Mouse (Mus musculus) kidney, adult 11 months (tissue): ENCODE data around the gene Gpsm3.
"Not testable (repeated sequence)": the region's sequence is repeated elsewhere in the genome, so short reads cannot be mapped to it uniquely, and the experiment has no call there.

Experiments used
- DNase-seq: peaks from one replicate; pipeline ENCODE4 v3.0.0; 2022

Gene Gpsm3

DNA sequence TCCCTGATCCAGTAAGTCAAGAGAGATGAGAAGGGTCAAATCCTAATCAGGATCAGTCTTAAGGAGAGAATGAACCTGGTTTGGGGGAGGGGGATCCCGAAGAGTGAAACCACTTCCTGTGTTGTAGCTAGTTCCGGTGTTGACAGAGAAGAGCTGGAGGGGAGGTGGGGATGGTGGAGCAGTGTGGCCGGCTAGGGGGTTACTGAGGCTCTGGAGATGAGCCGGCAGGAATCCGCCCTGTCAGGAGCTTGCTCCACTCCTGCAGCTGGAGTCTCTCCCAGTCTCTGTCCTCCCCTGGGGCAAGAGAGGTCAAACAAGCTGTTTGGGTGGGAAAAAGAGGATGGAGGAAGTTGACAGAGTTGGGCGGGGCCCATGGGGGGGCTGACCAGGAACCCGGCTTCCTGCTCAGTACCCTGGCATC lies at the start of gene Gpsm3:
Gene Gpsm3 (plus strand): TSS at position 126 of the 421 bp plus-strand sequence.
- DNase-seq, result peak; percentile 51

DNA sequence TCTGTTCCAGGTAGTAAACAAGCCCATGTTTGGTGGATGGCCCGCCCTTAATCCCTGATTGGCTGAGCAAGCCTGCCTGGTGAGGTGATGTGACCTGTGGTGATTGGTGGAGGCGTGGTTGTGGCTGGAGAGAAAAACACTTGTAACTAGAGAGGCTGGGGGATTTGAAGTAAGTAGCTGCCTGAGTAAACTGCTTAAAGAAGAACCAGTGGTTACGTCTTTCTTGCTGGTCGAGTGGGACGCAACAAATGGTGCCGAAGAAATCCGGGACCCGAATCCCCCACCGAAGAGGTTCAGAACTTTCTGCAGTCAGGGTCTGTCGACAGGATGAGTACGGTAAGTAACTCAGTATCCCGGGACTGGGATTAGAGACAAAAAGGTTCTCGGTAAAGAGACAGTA lies 46.0 kb upstream of the Gpsm3 start:
- DNase-seq, result not testable (repeated sequence)

DNA sequence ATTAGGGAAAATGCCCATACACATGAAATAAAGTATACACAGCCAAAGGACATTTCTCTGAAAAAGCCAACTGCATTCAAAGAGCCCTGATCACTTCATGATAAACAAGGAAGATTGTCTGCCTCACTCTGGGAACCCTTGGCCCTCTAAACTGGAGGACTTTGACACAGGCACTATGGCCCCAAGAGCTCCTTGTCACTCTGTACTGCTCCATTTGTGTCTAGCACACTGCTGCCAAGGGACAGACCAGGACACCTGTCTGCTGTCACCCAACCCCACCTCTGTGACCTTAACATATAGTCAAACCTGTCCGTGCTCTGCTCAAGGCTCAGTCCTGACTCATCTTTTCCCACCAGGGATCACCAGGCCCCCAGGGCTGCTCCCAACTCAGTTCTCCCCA lies 42.8 kb upstream of the Gpsm3 start:
- DNase-seq, result no peak

DNA sequence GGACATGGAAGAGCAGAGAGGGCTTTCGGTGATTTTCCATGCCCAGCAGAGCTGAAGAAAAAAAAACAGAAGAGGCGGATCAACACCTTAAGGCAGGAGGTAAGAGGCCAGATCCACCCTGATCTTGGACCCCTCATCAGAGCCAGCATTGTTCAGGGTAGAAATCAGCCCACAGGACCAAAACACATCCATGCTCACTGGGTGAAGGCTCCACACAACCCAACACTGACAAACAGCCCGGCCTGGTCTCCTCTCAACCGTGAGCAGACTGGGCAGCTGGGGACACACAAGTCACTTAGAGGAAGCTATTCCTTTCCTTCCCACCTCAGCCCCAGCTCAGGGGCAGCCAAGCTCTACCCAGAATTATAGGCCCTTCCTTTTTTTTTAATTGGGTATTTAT lies 42.0 kb upstream of the Gpsm3 start:
- DNase-seq, result no peak

DNA sequence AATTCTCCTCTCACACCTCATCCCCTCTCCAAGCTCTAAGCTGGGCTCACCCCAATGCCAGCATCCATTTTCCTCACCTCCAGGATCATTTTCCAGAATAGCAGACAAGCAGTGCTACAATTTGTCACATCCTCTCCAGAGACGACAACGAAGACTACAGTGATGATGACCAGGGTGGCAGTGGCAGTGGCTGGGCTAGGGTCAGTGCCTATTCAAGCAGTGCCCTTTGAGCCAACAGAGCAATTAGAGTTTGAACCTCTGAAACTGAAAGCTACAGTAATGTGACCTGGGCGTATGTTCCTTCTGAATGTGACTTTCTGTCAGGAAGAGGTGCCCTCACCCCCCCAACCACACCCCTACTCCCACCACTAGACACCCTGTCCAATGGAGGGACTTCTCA lies 40.5 kb upstream of the Gpsm3 start:
- DNase-seq, result no peak

DNA sequence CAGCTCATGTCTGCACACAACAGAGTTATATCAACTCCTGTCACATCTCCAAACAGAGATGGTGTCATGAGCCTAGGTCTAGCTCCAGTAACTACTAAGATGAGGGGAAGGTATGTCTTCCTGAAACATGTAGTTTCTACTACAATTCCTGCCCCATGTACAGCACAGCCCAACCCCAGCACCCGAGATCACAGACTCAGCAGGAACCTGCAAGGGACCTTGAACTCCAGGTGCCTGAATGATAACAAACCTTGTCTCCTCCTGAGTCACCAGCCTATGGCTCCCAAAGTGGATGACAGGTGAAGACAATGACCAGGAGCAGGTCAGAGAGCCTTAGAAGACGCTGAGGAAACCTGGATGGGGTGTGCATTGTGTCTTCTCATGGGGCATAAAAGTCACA lies 39.8 kb upstream of the Gpsm3 start:
- no peak for DNase-seq

DNA sequence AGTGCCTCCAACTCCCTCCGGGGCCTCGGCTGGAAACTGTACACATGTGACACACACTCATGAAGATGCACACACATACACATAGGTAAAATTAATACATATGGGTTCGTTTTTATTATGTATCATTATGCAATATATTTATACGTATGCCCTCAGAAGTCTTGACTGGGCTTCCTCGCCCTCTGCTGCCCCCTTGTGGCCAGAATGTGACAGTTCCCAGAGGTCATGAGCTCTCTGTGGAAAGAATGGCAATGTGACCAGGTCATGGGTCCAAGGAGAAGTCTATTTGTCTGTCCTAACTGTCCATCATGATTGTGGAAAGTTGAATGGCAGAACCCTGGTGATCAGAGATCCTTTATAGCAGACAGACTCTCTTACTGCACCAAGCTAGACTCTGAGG lies 34.1 kb upstream of the Gpsm3 start:
- DNase-seq, result peak; percentile 68

DNA sequence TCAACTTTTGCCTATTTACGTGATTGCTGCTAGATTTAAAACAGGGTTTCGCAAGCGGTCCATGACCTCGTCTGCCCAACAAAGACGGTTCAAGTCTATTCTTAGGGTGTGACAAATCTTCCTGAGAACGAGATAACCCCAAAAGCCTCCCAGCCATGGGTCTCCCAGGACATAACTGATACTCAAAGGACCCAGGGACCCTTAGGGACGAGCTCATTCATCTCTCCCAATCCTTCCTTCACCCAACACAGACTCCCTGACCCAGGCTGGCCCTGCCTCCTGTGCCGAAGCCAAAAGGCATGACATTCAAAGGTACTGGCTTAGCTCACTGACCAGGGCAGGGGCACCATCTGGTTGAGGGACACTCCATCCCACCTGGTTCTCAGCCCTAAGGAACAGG lies 33.2 kb upstream of the Gpsm3 start:
- no peak for DNase-seq

DNA sequence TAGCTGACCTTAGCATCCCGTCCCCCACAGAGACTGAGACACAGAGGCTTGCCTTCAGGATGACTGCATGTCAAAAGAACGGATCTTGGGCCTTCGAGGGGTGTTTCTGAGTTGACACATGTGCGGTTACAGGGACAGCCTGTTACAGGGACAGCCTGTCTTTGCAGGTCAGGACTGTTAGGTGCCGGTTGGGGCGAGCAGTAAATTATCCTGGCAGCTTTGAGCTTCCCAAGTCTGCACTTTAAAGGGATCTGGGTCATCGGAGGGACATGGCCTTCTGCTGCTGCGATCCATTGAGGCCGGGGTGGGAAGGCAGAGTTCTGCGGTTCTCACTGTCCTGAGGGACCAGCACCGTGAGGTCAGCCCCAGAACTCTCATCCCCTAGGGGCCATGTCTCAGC lies 32.2 kb upstream of the Gpsm3 start:
- DNase-seq, result no peak

DNA sequence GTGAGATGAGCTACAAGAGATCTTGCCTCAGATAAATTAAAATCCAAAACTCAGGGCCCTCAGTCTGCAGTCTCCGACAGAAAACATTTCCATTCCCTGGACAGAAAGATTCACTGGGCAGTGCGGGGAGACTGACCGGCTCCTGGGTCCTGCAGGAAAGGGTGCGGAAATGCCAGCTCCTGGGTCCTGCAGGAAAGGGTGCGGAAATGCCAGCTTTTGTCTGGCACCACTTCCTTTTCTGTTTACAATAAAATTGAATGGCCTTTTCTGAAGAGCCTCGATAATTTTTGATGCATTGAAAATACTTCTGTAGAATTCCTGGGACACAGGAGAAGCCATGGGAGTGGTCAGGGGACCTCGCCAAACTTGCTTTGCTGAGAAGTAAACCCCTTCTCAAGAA lies 30.5 kb upstream of the Gpsm3 start:
- no peak for DNase-seq

DNA sequence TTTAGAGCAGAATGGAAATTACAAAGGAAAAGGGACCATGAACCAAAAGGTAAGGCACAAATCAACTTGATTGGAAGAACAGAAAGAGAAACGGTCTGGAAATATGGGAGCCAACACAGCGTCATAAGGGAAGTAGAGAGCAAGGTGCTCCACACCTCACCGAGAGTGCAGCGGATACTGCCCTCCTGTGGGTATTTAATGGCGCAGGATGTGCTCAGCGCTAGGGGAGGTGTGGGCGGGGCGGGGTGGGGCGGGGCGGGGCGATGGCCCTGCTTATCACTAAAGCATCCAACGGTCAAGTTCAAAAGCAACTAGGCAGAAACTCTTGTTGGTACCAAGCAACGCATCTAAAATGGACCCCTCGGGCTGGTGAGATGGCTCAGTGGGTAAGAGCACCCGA lies 29.7 kb upstream of the Gpsm3 start:
- no peak for DNase-seq

DNA sequence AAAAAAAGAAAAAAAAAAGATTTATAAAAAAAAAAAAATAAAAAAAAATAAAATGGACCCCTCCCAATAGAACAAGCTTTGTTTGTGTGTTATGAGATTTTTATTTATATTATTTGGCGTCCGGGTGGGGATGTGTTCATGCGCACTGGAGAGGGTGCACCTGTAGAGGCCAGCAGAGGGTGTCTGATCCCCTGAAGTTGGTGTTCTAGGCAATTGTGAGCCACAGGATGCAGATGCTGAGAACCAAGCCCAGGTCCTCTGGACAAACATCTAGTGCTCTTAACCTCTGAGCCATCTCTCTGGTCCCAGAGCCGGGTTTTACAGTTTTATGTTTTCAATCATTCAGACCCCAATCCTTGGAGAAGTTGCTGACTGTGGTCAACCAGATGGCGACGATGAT lies 29.2 kb upstream of the Gpsm3 start:
- DNase-seq, result no peak

DNA sequence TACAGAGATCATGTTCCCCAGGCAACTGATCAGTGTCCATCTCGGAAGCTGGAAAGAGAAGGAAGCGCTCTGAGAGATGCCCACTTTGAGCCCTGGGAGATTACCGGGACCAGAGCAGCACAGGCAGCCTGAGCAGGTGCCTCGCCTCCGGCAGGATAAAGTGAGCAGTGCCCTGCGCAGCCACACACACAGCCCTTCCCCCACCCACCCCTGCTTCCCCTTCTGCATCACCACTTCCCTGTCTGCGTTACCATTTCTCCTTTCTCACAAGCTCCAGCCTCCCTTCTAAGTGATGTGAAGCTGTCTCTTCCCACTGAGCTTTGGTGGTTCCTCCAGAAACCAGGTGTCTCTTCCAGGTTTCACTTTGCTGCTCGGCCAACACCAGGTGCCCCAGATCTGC lies 28.4 kb upstream of the Gpsm3 start:
- no peak for DNase-seq

DNA sequence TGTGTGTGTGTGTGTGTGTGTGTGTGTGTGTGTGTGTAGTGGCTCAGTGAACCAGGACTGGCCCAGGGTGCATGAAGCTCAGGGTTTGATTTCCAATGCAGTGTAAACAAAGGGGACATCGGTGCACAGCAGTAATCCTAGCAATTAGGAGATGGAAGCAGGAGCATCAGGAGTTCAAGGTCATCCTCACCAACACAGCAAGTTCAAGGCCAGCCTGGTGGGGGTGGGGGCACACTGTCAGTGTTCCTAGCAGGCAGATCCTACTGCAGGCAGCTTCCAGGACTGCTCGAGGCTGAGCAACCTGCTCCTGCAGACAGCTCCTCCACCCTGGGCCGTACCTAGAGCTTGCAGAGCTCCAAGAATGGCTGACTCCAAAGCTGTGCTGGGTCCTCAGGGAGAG lies 27.0 kb upstream of the Gpsm3 start:
- DNase-seq, result no peak

DNA sequence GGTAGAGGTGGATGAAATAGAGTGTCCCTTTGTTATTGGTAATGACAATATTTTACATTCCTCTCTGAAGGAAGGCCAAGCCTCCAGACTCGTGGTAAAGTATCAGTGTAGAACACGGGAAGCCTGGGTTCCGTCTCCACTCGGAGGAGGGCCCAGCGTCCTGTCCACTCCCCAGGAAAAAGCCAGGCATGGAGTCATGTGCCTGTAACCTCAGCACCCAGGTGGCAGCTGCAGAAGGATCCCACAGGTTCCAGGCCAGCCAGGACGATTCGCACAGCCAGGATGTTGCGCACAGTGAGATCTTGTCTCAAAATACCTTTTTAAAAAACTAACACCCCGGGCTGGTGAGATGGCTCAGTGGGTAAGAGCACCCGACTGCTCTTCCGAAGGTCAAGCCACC lies 26.3 kb upstream of the Gpsm3 start:
- no peak for DNase-seq

DNA sequence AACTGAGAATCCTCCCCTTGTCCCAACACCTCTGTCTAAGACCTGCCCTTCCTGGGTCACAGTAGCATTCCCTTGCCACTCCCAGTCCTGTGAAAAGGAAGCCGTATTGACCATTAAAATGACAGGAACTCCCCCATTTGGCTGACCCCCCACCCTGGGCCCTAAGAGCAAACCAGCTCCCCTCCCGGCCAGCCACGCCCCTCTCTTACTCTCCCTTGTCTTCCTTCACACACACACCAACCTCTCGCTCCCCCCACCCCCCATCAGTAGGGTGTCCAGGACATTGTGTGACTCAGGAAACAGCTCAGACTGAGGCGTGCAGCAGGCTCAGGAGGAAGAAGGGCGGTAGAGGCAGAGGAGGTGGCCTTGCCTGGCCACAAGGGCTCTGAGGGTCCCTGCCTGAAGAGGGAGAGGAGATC lies 25.6 kb upstream of the Gpsm3 start, which contains the start of gene Notch4:
Gene Notch4 (plus strand): TSS at position 266 of the 419 bp plus-strand sequence.
- peak; percentile 53 for DNase-seq

DNA sequence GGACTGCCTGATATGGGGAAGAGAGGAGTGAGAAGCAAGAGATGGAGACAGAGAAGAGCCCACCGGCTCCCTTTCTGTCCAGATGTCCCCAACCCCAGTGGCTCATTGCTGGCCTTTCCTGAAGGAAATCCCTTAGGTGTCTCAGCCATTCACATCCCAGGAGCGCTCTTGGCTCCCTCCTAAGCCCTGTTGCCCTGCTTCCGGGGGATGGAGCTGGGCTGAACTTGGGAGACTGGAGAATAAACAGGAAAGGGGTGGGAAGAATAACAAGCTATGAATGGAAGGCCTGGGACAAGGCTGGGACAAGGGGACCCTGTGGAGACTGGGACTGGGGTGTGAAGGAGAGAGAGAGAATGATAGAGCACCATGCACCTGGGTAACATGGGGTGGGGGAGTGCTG lies 24.8 kb upstream of the Gpsm3 start:
- peak; percentile 58 for DNase-seq

DNA sequence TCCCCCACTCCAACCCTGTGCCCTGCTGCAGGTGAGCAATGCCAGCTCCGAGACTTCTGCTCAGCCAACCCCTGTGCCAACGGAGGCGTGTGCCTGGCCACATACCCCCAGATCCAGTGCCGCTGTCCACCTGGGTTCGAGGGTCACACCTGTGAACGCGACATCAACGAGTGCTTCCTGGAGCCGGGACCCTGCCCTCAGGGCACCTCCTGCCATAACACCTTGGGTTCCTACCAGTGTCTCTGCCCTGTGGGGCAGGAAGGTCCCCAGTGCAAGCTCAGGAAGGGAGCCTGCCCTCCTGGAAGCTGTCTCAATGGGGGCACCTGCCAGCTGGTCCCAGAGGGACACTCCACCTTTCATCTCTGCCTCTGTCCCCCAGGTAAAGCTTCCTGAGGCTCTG lies 22.3 kb upstream of the Gpsm3 start:
- no peak for DNase-seq

DNA sequence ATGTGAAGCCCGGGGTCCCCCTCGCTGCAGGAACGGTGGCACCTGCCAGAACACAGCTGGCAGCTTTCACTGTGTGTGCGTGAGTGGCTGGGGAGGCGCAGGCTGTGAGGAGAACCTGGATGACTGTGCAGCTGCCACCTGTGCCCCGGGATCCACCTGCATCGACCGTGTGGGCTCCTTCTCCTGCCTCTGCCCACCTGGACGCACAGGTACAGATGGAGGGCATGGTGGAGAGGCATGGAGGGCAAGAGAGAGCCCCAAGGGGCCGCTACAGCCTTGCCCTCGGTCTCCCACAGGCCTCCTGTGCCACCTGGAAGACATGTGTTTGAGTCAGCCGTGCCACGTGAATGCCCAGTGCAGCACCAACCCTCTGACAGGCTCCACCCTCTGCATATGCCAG lies 21.2 kb upstream of the Gpsm3 start:
- DNase-seq, result no peak

DNA sequence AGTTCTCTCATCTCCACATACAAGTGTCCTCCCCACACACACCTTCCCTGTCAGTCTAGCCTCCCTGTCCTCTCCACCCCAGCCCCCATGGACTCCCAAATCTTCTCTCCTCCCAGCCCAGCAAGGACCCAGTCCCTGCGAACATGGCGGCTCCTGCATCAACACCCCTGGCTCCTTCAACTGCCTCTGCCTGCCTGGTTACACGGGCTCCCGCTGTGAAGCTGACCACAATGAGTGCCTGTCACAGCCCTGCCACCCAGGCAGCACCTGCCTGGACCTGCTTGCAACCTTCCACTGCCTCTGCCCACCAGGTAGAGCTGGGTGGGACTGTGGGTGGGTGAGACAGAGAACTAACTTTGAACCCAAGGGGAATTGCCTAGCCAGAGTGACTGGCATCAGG lies 19.7 kb upstream of the Gpsm3 start:
- DNase-seq, result no peak

DNA sequence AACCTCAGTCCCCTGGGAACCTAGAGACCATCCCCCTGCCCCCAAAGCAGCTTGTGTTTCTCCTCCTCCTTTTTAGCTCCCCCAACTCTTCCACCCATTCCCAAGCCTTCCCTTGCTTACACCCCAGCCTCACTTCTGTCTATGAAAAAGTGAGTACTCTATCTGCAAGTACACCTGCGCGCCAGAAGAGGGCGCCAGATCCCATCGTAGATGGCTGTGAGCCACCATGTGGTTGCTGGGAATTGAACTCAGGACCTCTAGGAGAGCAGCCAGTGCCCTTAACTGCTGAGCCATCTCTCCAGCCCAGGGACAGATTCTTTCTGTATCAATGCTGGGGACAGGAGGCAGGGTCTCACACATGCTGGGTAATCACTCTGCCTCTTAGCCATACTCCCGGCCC lies 17.7 kb upstream of the Gpsm3 start:
- DNase-seq, result no peak

DNA sequence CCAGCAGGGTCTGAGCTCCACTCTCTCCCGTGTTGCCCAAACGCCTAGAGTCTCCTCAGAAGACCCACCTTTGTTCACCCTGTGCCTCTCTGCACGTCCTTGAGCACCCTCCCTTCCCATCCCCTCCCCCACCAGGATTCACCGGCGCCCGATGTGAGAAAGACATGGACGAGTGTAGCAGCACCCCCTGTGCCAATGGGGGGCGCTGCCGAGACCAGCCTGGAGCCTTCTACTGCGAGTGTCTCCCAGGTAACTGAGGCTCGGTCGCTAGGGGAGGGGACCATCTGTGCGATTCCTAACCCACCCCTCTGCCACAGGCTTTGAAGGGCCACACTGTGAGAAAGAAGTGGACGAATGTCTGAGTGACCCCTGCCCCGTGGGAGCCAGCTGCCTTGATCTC lies 17.2 kb upstream of the Gpsm3 start:
- DNase-seq, result no peak

DNA sequence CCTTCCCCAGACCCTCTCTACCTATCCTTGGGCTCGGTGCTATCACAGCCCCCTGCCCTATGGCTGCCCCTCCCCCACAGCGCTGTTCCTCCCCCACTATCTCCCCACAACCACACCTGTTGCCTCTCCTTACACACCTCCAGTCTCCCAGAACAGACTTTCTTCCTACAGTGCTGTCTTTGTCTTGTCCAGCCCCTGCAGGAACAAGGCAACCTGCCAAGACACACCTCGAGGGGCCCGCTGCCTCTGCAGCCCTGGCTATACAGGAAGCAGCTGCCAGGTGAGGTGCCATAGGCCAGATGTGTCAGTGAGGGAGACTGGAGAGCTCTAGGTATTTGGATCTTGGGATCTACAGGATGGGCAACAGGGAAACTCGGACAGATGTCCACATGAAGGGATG lies 13.0 kb upstream of the Gpsm3 start:
- no peak for DNase-seq

DNA sequence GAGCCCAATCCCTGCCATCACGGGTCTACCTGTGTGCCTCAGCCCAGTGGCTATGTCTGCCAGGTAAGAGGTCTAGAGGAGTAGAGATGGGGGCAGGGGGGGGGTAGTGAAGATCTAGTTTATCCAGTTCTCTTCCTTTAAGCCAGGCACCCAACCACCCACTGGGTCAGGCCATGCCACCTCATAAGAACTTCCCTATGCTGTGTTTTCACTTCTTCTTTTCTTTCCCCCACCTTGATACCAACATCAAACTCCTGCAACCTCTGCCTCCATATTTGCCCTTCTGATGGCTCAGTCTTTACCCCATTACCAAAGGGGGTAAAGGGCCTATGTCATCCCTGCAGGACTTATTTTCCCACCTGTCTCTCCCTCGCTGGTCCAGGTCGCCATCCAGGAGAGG lies 11.5 kb upstream of the Gpsm3 start:
- DNase-seq, result no peak

DNA sequence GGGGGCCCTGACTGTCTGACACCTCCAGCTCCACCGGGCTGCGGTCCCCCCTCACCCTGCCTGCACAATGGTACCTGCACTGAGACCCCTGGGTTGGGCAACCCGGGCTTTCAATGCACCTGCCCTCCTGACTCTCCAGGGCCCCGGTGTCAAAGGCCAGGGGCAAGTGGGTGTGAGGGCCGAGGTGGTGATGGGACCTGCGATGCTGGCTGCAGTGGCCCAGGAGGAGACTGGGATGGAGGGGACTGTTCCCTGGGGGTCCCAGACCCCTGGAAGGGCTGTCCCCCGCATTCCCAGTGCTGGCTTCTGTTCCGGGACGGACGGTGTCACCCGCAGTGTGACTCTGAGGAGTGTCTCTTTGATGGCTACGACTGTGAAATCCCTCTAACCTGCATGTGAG lies 7.1 kb upstream of the Gpsm3 start:
- DNase-seq, result no peak

DNA sequence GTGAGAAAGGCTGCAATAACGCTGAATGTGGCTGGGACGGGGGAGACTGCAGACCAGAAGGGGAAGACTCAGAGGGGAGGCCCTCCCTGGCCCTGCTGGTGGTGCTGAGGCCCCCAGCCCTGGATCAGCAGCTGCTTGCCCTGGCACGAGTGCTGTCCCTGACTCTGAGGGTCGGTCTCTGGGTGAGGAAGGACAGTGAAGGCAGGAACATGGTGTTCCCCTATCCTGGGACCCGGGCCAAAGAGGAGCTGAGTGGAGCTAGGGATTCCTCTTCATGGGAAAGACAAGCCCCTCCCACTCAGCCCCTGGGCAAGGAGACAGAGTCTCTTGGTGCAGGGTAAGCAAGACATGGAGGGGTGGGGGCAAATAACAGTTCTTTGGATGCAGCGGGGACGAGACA lies 6.2 kb upstream of the Gpsm3 start:
- DNase-seq, result no peak
